Mouse (Mus musculus) cortical plate, adult 2 months (tissue): ENCODE results near the gene Spats2l.

Experiments
- CTCF ChIP-seq: fragments of 200-500 bp; IDR thresholded peaks from 2 replicates; pipeline ENCODE4 v1.5.1; 2011; ENCODE audit warnings: mild to moderate bottlenecking, control low read depth, low read length; ENCODE audit not compliant: insufficient read depth; ENCODE audit errors: extremely low read depth
- POLR2A ChIP-seq: fragments of 200-500 bp; IDR thresholded peaks from 2 replicates; pipeline ENCODE4 v1.6.1; 2011; ENCODE audit warnings: mild to moderate bottlenecking, low read length, control low read depth; ENCODE audit not compliant: insufficient read depth; ENCODE audit errors: extremely low read depth

DNA sequence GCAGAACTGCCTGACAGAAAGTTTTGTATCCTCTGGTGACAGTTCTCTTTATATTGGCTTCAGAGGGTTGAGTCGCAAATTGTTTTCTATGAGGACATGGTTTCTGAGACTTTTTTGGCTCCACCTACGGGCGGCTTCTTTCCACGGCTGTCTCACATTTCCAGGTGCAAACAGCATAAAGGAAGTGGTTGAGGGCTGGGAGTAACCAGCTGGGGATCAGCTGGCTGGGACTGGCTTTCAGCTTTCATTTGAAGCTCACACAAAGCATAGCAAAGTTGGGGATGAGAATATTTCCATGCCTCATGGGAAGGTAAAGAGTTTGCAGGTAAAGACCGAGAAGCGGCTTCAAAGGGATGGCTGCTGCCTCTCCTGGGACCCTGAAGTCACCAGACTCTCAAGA, 65.9 kb downstream of the Spats2l start:
- TF ChIP-seq POLR2A (no peak), CTCF (no peak)
